ENCODE assay signal across 10 mouse cellular contexts in the genomic region with DNA sequence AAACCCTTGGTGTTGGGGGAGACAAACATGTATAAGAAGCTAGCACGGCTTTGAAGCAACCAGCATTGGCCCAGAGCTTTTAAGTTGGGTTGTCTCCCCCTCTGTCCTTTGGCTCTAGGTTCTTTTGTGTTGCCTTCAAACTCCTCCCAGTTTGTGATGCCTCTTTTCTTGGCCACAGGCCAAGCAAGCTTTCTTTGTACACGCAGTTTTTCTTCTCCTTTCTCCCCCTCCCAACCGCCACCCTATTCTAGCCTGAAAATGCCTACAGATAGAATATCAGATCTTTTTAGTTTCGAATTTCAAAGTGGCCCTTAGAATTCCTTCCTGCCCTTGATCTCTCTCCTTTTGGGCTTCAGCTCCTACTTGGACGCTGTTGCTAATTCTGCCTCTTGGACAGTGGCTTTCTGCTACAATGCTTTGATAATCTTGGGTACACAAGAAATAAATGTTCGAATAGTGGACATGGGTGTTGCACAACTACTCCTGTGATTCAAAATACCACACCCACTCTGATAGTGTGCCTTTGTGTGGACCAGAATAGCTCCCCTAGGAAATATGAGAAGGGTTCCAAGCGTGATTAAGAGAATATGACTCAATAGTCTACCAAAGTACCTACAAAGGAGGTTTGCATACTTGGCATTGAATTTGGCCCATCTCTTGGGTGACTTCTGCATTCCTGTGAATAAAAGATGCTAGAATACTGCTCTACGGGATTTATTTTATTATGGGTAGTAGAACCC.
DNase-seq lines count a peak whose midpoint lies in the region; ATAC-seq and TF ChIP-seq lines count a peak whose summit lies in the region.
"Had no signal": no experiment of that assay in that cellular context is flagged by ENCODE, and none has a peak within 500 bp of the region (broad histone marks: within the 10 kb centered on the region; RNA-seq: fewer than 3 reads in every experiment).

No protein-coding gene starts in this region.

- peak; percentile 22; the same call in 1 of the 2 replicates for ATAC-seq in midbrain, embryonic 13.5 days
- ATAC-seq in midbrain, embryonic 15.5 days (replicated peaks) = no peak; the same call in 1 of the 2 replicates
- ATAC-seq in forebrain, embryonic 12.5 days (ENCODE audit: low FRiP score) = peak; percentile 34; the same call in 1 of the 2 replicates
- no peak for ATAC-seq in liver, postnatal 0 days

- TF ChIP-seq EP300 in liver, postnatal 0 days (IDR thresholded peaks at IDR 0.05; ENCODE audit: low read depth) = no peak

- H3K4me1 ChIP-seq in midbrain, embryonic 13.5 days (replicated peaks) = peaks cover 19% of the 10 kb centered on the region
- peaks cover 17% of the 10 kb centered on the region for H3K4me1 ChIP-seq in midbrain, embryonic 15.5 days
- H3K4me1 ChIP-seq in forebrain, embryonic 12.5 days = peaks cover 21% of the 10 kb centered on the region
- H3K4me1 ChIP-seq in liver, postnatal 0 days (ENCODE audit: insufficient read depth) = no peaks in the 10 kb centered on the region

- H3K4me3 ChIP-seq in midbrain, embryonic 13.5 days (replicated peaks) = no peak overlapping the region
- no peak overlapping the region for H3K4me3 ChIP-seq in midbrain, embryonic 15.5 days
- no peak overlapping the region for H3K4me3 ChIP-seq in forebrain, embryonic 12.5 days (replicated peaks)
- H3K4me3 ChIP-seq in liver, postnatal 0 days (ENCODE audit: low read depth, low read length) = no peak overlapping the region
- H3K4me3 ChIP-seq: limb, embryonic 13.5 days; neural tube, embryonic 12.5 days had no signal

- DNase-seq in adrenal gland, postnatal 10 days = peak; percentile 12
- DNase-seq in adrenal gland, postnatal 4 days (ENCODE audit: low spot score in 2 of 2) = no peak
- peak; percentile 3 for DNase-seq in lung, postnatal 36 days
- no peak for DNase-seq in liver, postnatal 0 days
- DNase-seq in cerebellum, adult 9-11 months = no peak

- H3K4me2 ChIP-seq in midbrain, embryonic 13.5 days (replicated peaks) = no peak overlapping the region
- no peak overlapping the region for H3K4me2 ChIP-seq in midbrain, embryonic 15.5 days
- H3K4me2 ChIP-seq in forebrain, embryonic 12.5 days = no peak overlapping the region
- no peak overlapping the region for H3K4me2 ChIP-seq in liver, postnatal 0 days (ENCODE audit: low read depth, low read length)
- H3K4me2 ChIP-seq: limb, embryonic 13.5 days; neural tube, embryonic 12.5 days had no signal

- TF ChIP-seq CTCF in liver, postnatal 0 days (IDR thresholded peaks at IDR 0.05; ENCODE audit: low read depth) = no peak

- H3K9ac ChIP-seq in midbrain, embryonic 13.5 days (replicated peaks) = no peak overlapping the region
- H3K9ac ChIP-seq in midbrain, embryonic 15.5 days = no peak overlapping the region
- no peak overlapping the region for H3K9ac ChIP-seq in forebrain, embryonic 12.5 days
- H3K9ac ChIP-seq in liver, postnatal 0 days (replicated peaks) = no peak overlapping the region
- H3K9ac ChIP-seq: limb, embryonic 13.5 days; neural tube, embryonic 12.5 days had no signal

- WGBS in midbrain, embryonic 13.5 days = 44% methylated on average over 8 of the region's 8 CpGs
- 44% methylated on average over 8 of the region's 8 CpGs for WGBS in midbrain, embryonic 15.5 days
- 36% methylated on average over 8 of the region's 8 CpGs for WGBS in forebrain, embryonic 12.5 days
- WGBS in liver, postnatal 0 days (ENCODE audit: insufficient replicate concordance) = 49% methylated on average over 8 of the region's 8 CpGs

- no peaks in the 10 kb centered on the region for H3K9me3 ChIP-seq in midbrain, embryonic 13.5 days
- H3K9me3 ChIP-seq in midbrain, embryonic 15.5 days = no peaks in the 10 kb centered on the region
- no peaks in the 10 kb centered on the region for H3K9me3 ChIP-seq in forebrain, embryonic 12.5 days
- H3K9me3 ChIP-seq in liver, postnatal 0 days (ENCODE audit: low read length) = no peaks in the 10 kb centered on the region
- H3K9me3 ChIP-seq: limb, embryonic 13.5 days; neural tube, embryonic 12.5 days had no signal

- no peaks in the 10 kb centered on the region for H3K27me3 ChIP-seq in midbrain, embryonic 13.5 days
- no peaks in the 10 kb centered on the region for H3K27me3 ChIP-seq in midbrain, embryonic 15.5 days (replicated peaks)
- 0 out of 2 replicates have a peak, but pooled peaks cover 9% of the 10 kb centered on the region for H3K27me3 ChIP-seq in forebrain, embryonic 12.5 days
- H3K27me3 ChIP-seq in liver, postnatal 0 days (ENCODE audit: insufficient read depth, low read length) = no peaks in the 10 kb centered on the region
- H3K27me3 ChIP-seq: limb, embryonic 13.5 days; neural tube, embryonic 12.5 days had no signal

- no peaks in the 10 kb centered on the region for H3K36me3 ChIP-seq in midbrain, embryonic 13.5 days
- H3K36me3 ChIP-seq in midbrain, embryonic 15.5 days (replicated peaks) = no peaks in the 10 kb centered on the region
- H3K36me3 ChIP-seq in forebrain, embryonic 12.5 days (replicated peaks) = no peaks in the 10 kb centered on the region
- H3K36me3 ChIP-seq in liver, postnatal 0 days (replicated peaks; ENCODE audit: insufficient read depth, low read length) = no peaks in the 10 kb centered on the region
- H3K36me3 ChIP-seq: limb, embryonic 13.5 days; neural tube, embryonic 12.5 days had no signal

- peak overlapping the region; percentile 39 for H3K27ac ChIP-seq in midbrain, embryonic 13.5 days
- H3K27ac ChIP-seq in midbrain, embryonic 15.5 days = no peak overlapping the region
- H3K27ac ChIP-seq in forebrain, embryonic 12.5 days = no peak overlapping the region
- no peak overlapping the region for H3K27ac ChIP-seq in liver, postnatal 0 days (ENCODE audit: low read depth)
- H3K27ac ChIP-seq: limb, embryonic 13.5 days; neural tube, embryonic 12.5 days had no signal

Comparison
In these comparisons a context has a peak if more than half of its experiments do, and no peak if none do; other contexts are left out.
1. DNase-seq: peak in adrenal gland, postnatal 10 days (single experiment) and lung, postnatal 36 days (single experiment); none in adrenal gland, postnatal 4 days (0 of 2), liver, postnatal 0 days (single experiment) and cerebellum, adult 9-11 months (single experiment).
2. ATAC-seq: peak in midbrain, embryonic 13.5 days (single experiment) and forebrain, embryonic 12.5 days (single experiment); none in midbrain, embryonic 15.5 days (single experiment) and liver, postnatal 0 days (single experiment).